Mouse (Mus musculus): ENCODE data around the gene Ube2d2b. TPM values are rescaled to one million over a fixed set of nuclear protein-coding genes. Genes with fewer than 3 reads are reported as not detected.

Gene Ube2d2b
- polyA plus RNA-seq, 1 experiment from 2014 or later: 0.39 TPM

GRCm38 (mm10) chr5:107877053-107877452 is 47.2 kb downstream of the Ube2d2b start:
- no peak overlapping the region for H3K27ac ChIP-seq
- ATAC-seq: no peak
- no peak overlapping the region for H3K9ac ChIP-seq
- H3K36me3 ChIP-seq: peaks cover 9% of the 10 kb centered on the region
- no peak overlapping the region for H3K4me2 ChIP-seq
- peaks cover 40% of the 10 kb centered on the region for H3K4me1 ChIP-seq
- H3K4me3 ChIP-seq: no peak overlapping the region
- 73% methylated on average over 1 of the region's 1 CpGs for WGBS (ENCODE audit: insufficient replicate concordance)
- no peaks in the 10 kb centered on the region for H3K9me3 ChIP-seq (replicated peaks)
- no peaks in the 10 kb centered on the region for H3K27me3 ChIP-seq (replicated peaks)

DNA sequence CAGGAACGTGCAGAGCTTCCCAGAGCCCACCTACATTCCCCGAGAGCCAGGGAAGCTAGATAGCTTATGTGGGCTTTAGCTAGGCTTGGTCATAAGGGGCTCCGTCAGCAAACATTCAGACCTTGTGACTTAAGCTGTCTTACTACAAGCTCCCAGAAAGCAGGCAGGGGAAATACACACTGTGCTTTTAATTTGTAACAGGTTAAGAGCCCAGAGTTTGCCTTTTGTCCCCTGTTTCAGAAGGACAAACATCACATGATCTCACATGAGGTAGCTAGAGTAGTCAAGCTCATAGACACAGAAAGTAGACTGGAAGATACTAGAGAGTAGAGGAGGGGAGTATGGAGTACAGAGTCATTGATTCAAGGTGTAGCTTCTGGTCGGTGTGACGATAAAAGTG is 50.8 kb downstream of the Ube2d2b start:
- H3K27me3 ChIP-seq (replicated peaks): no peaks in the 10 kb centered on the region
- H3K9me3 ChIP-seq (replicated peaks): no peaks in the 10 kb centered on the region
- peaks cover 16% of the 10 kb centered on the region for H3K4me1 ChIP-seq
- no peaks in the 10 kb centered on the region for H3K36me3 ChIP-seq
- ATAC-seq: peak; percentile 63
- H3K4me3 ChIP-seq: no peak overlapping the region
- WGBS (ENCODE audit: insufficient replicate concordance): 69% methylated on average over 5 of the region's 5 CpGs
- H3K4me2 ChIP-seq: no peak overlapping the region
- H3K27ac ChIP-seq: no peak overlapping the region
- H3K9ac ChIP-seq: no peak overlapping the region

Other genes starting within 250 kb of the Ube2d2b start
- gene Rpap2, start 232.7 kb upstream of the Ube2d2b start, polyA plus RNA-seq (2016; fragmentation: Nextera tagmentation; extraction: Ambion mirVana): 9.1 and 10.6 TPM in 2 replicates
- 10.3 and 12.2 TPM in 2 replicates for gene Glmn, start 232.2 kb upstream of the Ube2d2b start, polyA plus RNA-seq (2016; fragmentation: Nextera tagmentation; extraction: Ambion mirVana)
- gene Gfi1, start 104.1 kb upstream of the Ube2d2b start, polyA plus RNA-seq (2016; fragmentation: Nextera tagmentation; extraction: Ambion mirVana): 0.74 and 1.0 TPM in 2 replicates
- 56.5 and 58.5 TPM in 2 replicates for gene Evi5, start 45.0 kb downstream of the Ube2d2b start, polyA plus RNA-seq (2016; fragmentation: Nextera tagmentation; extraction: Ambion mirVana)
- gene Rpl5, start 70.4 kb downstream of the Ube2d2b start, polyA plus RNA-seq (2016; fragmentation: Nextera tagmentation; extraction: Ambion mirVana): 58.8 and 59.6 TPM in 2 replicates
- gene Fam69a, start 157.0 kb downstream of the Ube2d2b start, polyA plus RNA-seq (2016; fragmentation: Nextera tagmentation; extraction: Ambion mirVana): 12.5 and 13.8 TPM in 2 replicates
- 56.3 and 60.4 TPM in 2 replicates for gene Mtf2, start 235.6 kb downstream of the Ube2d2b start, polyA plus RNA-seq (2016; fragmentation: Nextera tagmentation; extraction: Ambion mirVana)